Mouse (Mus musculus) layer of hippocampus, adult 8-10 months (tissue): Measurements from ENCODE around the gene Acad10. TPM values are rescaled to one million over a fixed set of nuclear protein-coding genes. Genes with fewer than 3 reads are reported as not detected.
"Not testable (repeated sequence)": the region's sequence is repeated elsewhere in the genome, so short reads cannot be mapped to it uniquely, and the experiment has no call there.

Experiments used
- DNase-seq, 2 experiments: peaks; one replicate each; pipeline ENCODE4 v3.0.0; 2022; ENCODE audit warnings: low spot score in 2 of 2
- total RNA-seq, 4 experiments: library from RNA; stranded (reverse); gene quantifications; 2 replicates each; pipeline ENCODE4 v1.2.4; 2022

Acad10 gene
- total RNA-seq = 1 to 10 TPM; 4.5 to 6.8 (median 5.2) TPM

DNA sequence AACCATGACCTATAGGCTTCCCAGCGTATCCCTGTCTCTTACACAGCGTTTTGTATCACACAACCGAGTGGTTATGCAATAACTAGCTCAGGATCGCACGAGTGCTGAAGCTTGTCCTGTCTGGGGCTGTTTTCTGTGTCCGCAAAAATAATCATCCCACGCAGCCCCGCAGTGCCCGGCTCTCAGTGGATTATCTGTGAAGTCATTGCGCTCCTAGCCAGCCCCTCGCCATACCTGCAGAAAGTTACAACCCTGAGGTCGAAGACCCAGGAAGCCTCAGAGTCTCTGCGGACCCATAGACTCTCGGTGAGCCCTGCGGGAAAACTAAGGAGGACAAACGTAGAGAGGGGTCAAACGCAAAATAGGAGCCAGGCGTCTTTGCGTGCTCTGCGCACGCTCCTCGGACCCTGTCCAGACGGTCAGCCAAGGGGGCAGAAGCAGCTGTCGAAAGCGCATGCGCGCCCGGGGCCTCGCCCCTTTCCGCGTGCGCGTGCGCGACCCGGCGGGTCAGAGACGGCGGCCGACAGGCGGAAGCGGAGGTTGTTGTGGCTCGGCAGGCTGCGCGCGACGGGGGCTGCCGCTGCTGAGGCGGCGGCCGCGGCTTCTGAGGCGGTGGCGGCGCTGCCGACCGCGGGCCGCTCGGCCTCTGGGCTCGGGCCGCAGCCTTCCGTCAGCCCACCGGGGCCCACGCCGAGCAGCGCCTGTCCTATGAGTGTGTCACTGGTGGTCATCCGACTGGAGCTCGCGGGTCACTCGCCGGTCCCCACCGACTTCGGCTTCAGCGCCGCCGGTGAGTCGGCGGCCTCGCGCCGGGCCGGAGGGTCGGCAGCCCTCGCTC is at the start of gene Acad10, which contains the start of gene Brap:
Gene Acad10, minus strand, starts transcription at position 456 of the 838 bp plus-strand sequence.
Gene Brap, plus strand, starts transcription at position 505 of the 838 bp plus-strand sequence.
- DNase-seq = peak; percentile 88 to 94

- no peak for DNase-seq
Measured at GRCm38 (mm10) chr5:121704512-121705248, 44.4 kb upstream of the Acad10 start.

- no peak for DNase-seq
Measured at GRCm38 (mm10) chr5:121703341-121703740, 43.0 kb upstream of the Acad10 start.

GRCm38 (mm10) chr5:121701111-121701769 is 40.9 kb upstream of the Acad10 start:
- DNase-seq = no peak

DNA sequence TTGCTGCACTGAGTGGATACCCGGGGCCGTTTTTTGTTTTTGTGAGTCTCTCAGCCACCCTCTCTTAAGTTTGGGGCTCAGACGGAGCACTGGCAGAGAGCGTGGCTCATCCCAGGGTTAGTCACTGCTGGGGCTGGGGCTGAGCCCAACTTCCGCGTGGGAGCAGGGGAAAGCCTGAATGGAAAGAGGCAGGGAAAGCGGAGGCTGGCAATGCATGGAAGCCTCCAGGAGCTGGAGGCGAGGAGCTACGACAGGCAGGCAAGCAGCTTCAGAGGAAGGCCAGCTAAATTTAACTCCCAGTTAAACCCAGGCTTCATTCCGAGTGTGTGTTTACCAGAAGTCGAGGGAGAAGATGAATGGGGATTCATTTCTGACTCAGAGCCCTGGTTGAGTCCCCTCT is 40.2 kb upstream of the Acad10 start:
- DNase-seq = peak; percentile 48 to 61

DNA sequence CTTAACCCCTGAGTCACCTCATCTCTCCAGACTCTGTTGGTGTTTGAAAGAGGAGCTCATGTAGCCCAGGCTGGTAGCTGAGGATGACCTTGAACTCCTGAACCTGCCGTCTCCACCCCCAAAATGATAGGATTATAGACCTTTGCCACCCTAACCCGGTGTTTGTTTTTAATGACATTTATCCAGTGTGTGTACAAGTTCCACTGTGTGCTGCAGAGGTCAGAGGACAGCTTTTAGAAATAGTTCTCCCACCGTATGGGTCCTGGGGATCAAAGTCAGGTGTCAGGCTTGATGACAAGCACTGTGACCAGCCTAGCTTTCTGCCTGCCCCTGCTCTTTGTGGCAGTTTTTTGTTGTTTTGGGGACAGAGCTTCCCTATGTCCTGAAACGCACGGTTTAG is 39.6 kb upstream of the Acad10 start:
- DNase-seq = no peak

DNA sequence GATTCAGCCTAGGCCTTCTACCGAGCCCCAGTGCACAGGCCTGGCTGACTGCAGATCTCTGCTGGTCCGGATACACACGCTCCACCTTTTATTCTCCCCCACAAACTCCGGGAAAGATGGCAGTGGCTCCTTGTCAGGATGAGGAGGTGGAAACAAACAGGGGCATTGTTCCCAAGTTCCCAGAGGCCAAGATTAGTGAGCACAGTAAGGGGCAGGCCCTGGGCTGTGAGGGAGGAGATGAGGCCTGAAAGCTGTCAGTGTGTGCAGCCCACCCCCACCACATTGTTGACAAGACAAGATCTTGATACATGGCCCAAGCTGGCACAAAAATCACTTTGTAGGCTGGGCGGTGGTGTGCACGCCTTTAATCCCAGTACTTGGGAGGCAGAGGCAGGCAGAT is 36.4 kb upstream of the Acad10 start:
- no peak for DNase-seq

DNA sequence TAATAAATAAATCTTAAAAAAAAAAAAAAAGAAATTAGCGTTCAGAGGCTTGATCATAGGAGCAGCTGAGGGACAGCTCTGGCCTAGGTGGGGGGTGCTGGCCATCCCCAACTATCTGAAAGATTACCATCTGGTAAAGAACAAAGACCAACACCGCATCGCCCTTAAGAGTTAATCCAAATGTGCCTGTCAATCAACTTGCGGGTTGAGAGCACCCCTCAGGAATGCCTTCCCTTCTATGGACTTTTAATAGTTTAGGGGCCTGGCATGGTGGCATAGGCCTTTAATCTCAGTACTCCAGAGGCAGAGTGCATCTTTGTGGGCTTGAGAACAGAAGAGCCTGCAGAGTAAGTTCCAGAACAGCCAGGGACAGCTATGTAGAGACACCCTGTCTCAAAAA is 32.6 kb upstream of the Acad10 start:
- no peak for DNase-seq

GRCm38 (mm10) chr5:121691436-121691835 is 31.1 kb upstream of the Acad10 start:
- not testable (repeated sequence) for DNase-seq

GRCm38 (mm10) chr5:121690482-121691211 is 30.3 kb upstream of the Acad10 start:
- DNase-seq = no peak

GRCm38 (mm10) chr5:121686113-121686898 is 26.0 kb upstream of the Acad10 start:
- no peak for DNase-seq

GRCm38 (mm10) chr5:121685495-121685894 is 25.2 kb upstream of the Acad10 start:
- DNase-seq = no peak

GRCm38 (mm10) chr5:121682250-121682649 is 21.9 kb upstream of the Acad10 start:
- DNase-seq = no peak

- no peak for DNase-seq
Measured at GRCm38 (mm10) chr5:121670412-121670811, 10.1 kb upstream of the Acad10 start.

DNA sequence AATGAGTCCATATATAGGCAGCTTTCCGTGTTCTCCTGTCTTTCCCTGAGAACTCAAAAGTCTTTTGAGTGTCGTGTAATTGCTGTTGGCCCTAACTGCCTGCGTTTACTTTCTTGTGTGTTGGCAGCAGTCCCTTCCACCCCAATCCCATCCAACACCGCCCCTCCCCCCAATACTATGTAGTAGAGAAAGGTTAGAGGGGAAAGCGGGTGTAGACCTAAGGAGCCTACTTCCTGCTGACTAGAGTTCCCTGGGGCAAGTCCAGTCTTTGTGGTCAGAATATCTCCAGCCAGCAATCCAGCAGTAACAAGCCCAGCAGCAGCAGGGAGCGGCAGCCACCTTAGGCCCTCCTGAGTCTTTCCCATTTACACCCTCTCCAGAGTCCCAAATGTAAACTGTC is 8.1 kb upstream of the Acad10 start:
- DNase-seq = no peak

- DNase-seq = no peak
Measured at GRCm38 (mm10) chr5:121667067-121667466, 6.8 kb upstream of the Acad10 start.

GRCm38 (mm10) chr5:121664971-121665370 is 4.7 kb upstream of the Acad10 start:
- no peak for DNase-seq

GRCm38 (mm10) chr5:121664078-121664477 is 3.8 kb upstream of the Acad10 start:
- no peak for DNase-seq

GRCm38 (mm10) chr5:121663456-121663855 is 3.1 kb upstream of the Acad10 start:
- no peak for DNase-seq

DNA sequence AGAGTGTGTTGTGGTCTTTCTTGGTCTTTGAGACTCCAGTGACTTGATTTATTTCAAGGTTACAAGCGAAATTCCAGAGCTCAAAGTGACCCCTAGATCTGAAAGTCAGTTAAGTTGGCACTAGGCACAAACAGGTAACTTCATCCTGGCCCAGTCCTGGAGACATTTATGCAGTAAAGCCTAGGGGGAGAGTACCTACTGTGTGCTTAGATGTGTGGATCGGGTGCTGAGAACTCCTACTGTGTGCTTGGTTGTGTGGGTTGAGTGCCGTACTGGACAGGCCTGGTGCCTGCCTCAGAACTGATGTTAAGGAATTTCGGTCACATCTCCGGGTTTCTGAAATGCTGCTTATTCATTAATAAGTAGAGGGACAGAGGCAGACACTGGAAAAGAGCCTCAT is 1.2 kb upstream of the Acad10 start:
- DNase-seq = no peak

DNA sequence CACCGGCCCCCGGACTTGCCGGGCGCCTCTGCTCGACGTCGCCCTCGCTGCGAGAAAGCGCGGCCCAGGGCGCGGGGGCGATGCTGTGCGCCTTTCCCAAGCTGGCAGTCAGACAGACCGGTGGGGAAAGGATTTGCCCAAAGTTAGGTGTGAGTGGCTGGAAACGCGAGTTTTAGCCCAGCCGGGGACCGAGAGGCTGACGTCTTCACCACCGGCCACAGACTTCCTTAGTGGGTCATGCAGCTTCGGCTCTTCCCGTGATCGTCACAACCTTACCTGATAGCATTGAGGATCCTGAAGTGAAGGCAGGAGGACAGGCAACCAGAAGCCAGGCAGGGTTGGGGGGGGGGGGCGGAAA is 562 bp upstream of the Acad10 start:
- no peak for DNase-seq
